Mouse (Mus musculus): ENCODE data around the gene Pnpla1. TPM values are rescaled to one million over a fixed set of nuclear protein-coding genes. Genes with fewer than 3 reads are reported as not detected.
"Not testable (repeated sequence)": the region's sequence is repeated elsewhere in the genome, so short reads cannot be mapped to it uniquely, and the experiment has no call there.

Gene Pnpla1
- 0.04 TPM in 1 of 2 replicates, not detected in the other for polyA plus RNA-seq (2015; fragmentation: Nextera tagmentation; extraction: Ambion mirVana)

- H3K9me3 ChIP-seq (ENCODE audit: low read length): peaks cover 4% of the 10 kb centered on the region; the same call in 1 of the 2 replicates
- WGBS: 37% methylated on average over 11 of the region's 12 CpGs
- H3K4me1 ChIP-seq (ENCODE audit: insufficient read depth, low read depth, low read length): no peaks in the 10 kb centered on the region
- H3K9ac ChIP-seq (replicated peaks; ENCODE audit: low read depth): no peak within 1 kb of the TSS
- peak; percentile 27; the same call in 1 of the 2 replicates for ATAC-seq
- H3K4me3 ChIP-seq (ENCODE audit: low read depth, low read length): no peak within 1 kb of the TSS
- H3K36me3 ChIP-seq (ENCODE audit: insufficient read depth, low read length): no peaks in the 10 kb centered on the region
- H3K27ac ChIP-seq (ENCODE audit: low read length): no peak within 1 kb of the TSS
- H3K4me2 ChIP-seq (replicated peaks; ENCODE audit: low read depth, low read length): no peak within 1 kb of the TSS
- peak; percentile 27 for DNase-seq (ENCODE audit: low spot score)
- TF ChIP-seq EP300 (IDR thresholded peaks at IDR 0.05) (no peak), CTCF (IDR thresholded peaks at IDR 0.05) (no peak)
- H3K27me3 ChIP-seq (replicated peaks; ENCODE audit: insufficient read depth, low read length): no peaks in the 10 kb centered on the region
These were observed at the start of gene Pnpla1 for GRCm38 (mm10) chr17:28858205-28858604. Gene Pnpla1, plus strand, starts transcription at chr17:28858411.

GRCm38 (mm10) chr17:28808714-28809113, 49.5 kb upstream of the Pnpla1 start:
- H3K36me3 ChIP-seq (ENCODE audit: insufficient read depth, low read length): peaks cover 24% of the 10 kb centered on the region
- ATAC-seq: no peak
- H3K27ac ChIP-seq (ENCODE audit: low read length): no peak overlapping the region
- TF ChIP-seq EP300 (IDR thresholded peaks at IDR 0.05): no peak
- no peak overlapping the region for H3K4me2 ChIP-seq (replicated peaks; ENCODE audit: low read depth, low read length)
- no peaks in the 10 kb centered on the region for H3K27me3 ChIP-seq (replicated peaks; ENCODE audit: insufficient read depth, low read length)
- 93% methylated on average over 8 of the region's 8 CpGs for WGBS
- H3K4me1 ChIP-seq (ENCODE audit: insufficient read depth, low read depth, low read length): no peaks in the 10 kb centered on the region
- DNase-seq (ENCODE audit: low spot score): no peak
- no peak overlapping the region for H3K4me3 ChIP-seq (ENCODE audit: low read depth, low read length)
- no peaks in the 10 kb centered on the region for H3K9me3 ChIP-seq (ENCODE audit: low read length)
- H3K9ac ChIP-seq (replicated peaks; ENCODE audit: low read depth): no peak overlapping the region

- Histone ChIP-seq H3K36me3 (ENCODE audit: insufficient read depth, low read length) (peaks cover 24% of the 10 kb centered on the region), H3K4me1 (ENCODE audit: insufficient read depth, low read depth, low read length) (no peaks in the 10 kb centered on the region), H3K27me3 (replicated peaks; ENCODE audit: insufficient read depth, low read length) (no peaks in the 10 kb centered on the region), H3K9ac (replicated peaks; ENCODE audit: low read depth) (no peak overlapping the region), H3K9me3 (ENCODE audit: low read length) (no peaks in the 10 kb centered on the region), H3K27ac (ENCODE audit: low read length) (no peak overlapping the region), H3K4me2 (replicated peaks; ENCODE audit: low read depth, low read length) (no peak overlapping the region), H3K4me3 (ENCODE audit: low read depth, low read length) (no peak overlapping the region)
- DNase-seq (ENCODE audit: low spot score): no peak
- WGBS: 87% methylated on average over 10 of the region's 10 CpGs
- ATAC-seq: no peak
- no peak for TF ChIP-seq CTCF (IDR thresholded peaks at IDR 0.05)
- TF ChIP-seq EP300 (IDR thresholded peaks at IDR 0.05): no peak
These were observed 48.9 kb upstream of the Pnpla1 start for GRCm38 (mm10) chr17:28809175-28809831.

GRCm38 (mm10) chr17:28812345-28812744, 45.9 kb upstream of the Pnpla1 start:
- no peak overlapping the region for H3K4me3 ChIP-seq (ENCODE audit: low read depth, low read length)
- H3K9me3 ChIP-seq (ENCODE audit: low read length): no peaks in the 10 kb centered on the region
- ATAC-seq: no peak
- DNase-seq (ENCODE audit: low spot score): no peak
- no peak overlapping the region for H3K27ac ChIP-seq (ENCODE audit: low read length)
- no peaks in the 10 kb centered on the region for H3K4me1 ChIP-seq (ENCODE audit: insufficient read depth, low read depth, low read length)
- H3K27me3 ChIP-seq (replicated peaks; ENCODE audit: insufficient read depth, low read length): no peaks in the 10 kb centered on the region
- TF ChIP-seq EP300 (IDR thresholded peaks at IDR 0.05) (no peak), CTCF (IDR thresholded peaks at IDR 0.05) (no peak)
- 93% methylated on average over 10 of the region's 10 CpGs for WGBS
- peaks cover 20% of the 10 kb centered on the region for H3K36me3 ChIP-seq (ENCODE audit: insufficient read depth, low read length)
- H3K4me2 ChIP-seq (replicated peaks; ENCODE audit: low read depth, low read length): no peak overlapping the region
- H3K9ac ChIP-seq (replicated peaks; ENCODE audit: low read depth): no peak overlapping the region

GRCm38 (mm10) chr17:28814529-28815097, 43.6 kb upstream of the Pnpla1 start:
- no peak for ATAC-seq

GRCm38 (mm10) chr17:28815384-28816004, 42.7 kb upstream of the Pnpla1 start:
- TF ChIP-seq CTCF (IDR thresholded peaks at IDR 0.05): no peak
- no peak for TF ChIP-seq EP300 (IDR thresholded peaks at IDR 0.05)
- H3K9me3 ChIP-seq (ENCODE audit: low read length): no peaks in the 10 kb centered on the region
- H3K4me2 ChIP-seq (replicated peaks; ENCODE audit: low read depth, low read length): no peak overlapping the region
- no peak overlapping the region for H3K9ac ChIP-seq (replicated peaks; ENCODE audit: low read depth)
- no peak overlapping the region for H3K27ac ChIP-seq (ENCODE audit: low read length)
- 68% methylated on average over 10 of the region's 10 CpGs for WGBS
- ATAC-seq: peak; percentile 47; the same call in 1 of the 2 replicates
- peak; percentile 16 for DNase-seq (ENCODE audit: low spot score)
- peaks cover 43% of the 10 kb centered on the region for H3K36me3 ChIP-seq (ENCODE audit: insufficient read depth, low read length)
- no peaks in the 10 kb centered on the region for H3K4me1 ChIP-seq (ENCODE audit: insufficient read depth, low read depth, low read length)
- H3K4me3 ChIP-seq (ENCODE audit: low read depth, low read length): no peak overlapping the region
- no peaks in the 10 kb centered on the region for H3K27me3 ChIP-seq (replicated peaks; ENCODE audit: insufficient read depth, low read length)

More at GRCm38 (mm10) chr17:28814529-28815097, 43.6 kb upstream of the Pnpla1 start:
- Histone ChIP-seq H3K4me1 (ENCODE audit: insufficient read depth, low read depth, low read length) (no peaks in the 10 kb centered on the region), H3K27me3 (replicated peaks; ENCODE audit: insufficient read depth, low read length) (no peaks in the 10 kb centered on the region), H3K4me3 (ENCODE audit: low read depth, low read length) (no peak overlapping the region), H3K9me3 (ENCODE audit: low read length) (no peaks in the 10 kb centered on the region), H3K9ac (replicated peaks; ENCODE audit: low read depth) (no peak overlapping the region), H3K36me3 (ENCODE audit: insufficient read depth, low read length) (peaks cover 39% of the 10 kb centered on the region), H3K4me2 (replicated peaks; ENCODE audit: low read depth, low read length) (no peak overlapping the region), H3K27ac (ENCODE audit: low read length) (no peak overlapping the region)
- DNase-seq (ENCODE audit: low spot score): no peak
- 91% methylated on average over 18 of the region's 18 CpGs for WGBS
- no peak for TF ChIP-seq EP300 (IDR thresholded peaks at IDR 0.05)
- no peak for TF ChIP-seq CTCF (IDR thresholded peaks at IDR 0.05)

GRCm38 (mm10) chr17:28816326-28816725, 41.9 kb upstream of the Pnpla1 start:
- H3K36me3 ChIP-seq (ENCODE audit: insufficient read depth, low read length): peaks cover 43% of the 10 kb centered on the region
- not testable (repeated sequence) for H3K9ac ChIP-seq (replicated peaks; ENCODE audit: low read depth); H3K9me3 ChIP-seq (ENCODE audit: low read length); H3K4me1 ChIP-seq (ENCODE audit: insufficient read depth, low read depth, low read length); ATAC-seq; H3K4me3 ChIP-seq (ENCODE audit: low read depth, low read length); H3K27me3 ChIP-seq (replicated peaks; ENCODE audit: insufficient read depth, low read length); H3K27ac ChIP-seq (ENCODE audit: low read length); H3K4me2 ChIP-seq (replicated peaks; ENCODE audit: low read depth, low read length); DNase-seq (ENCODE audit: low spot score)
- WGBS: 90% methylated on average over 10 of the region's 10 CpGs

All from lung, postnatal 0 days (tissue).